Mouse (Mus musculus): ENCODE measurements around the gene Zfhx3.

The Zfhx3 gene

GRCm38 (mm10) chr8:108956416-108956815 is 1014.0 kb downstream of the Zfhx3 start:
- no peak for DNase-seq

GRCm38 (mm10) chr8:108962516-108962915 is 1020.1 kb downstream of the Zfhx3 start:
- DNase-seq: no peak

- no peak for DNase-seq
Measured at GRCm38 (mm10) chr8:108963181-108963580, 1020.7 kb downstream of the Zfhx3 start.

GRCm38 (mm10) chr8:108966041-108966440 is 1023.6 kb downstream of the Zfhx3 start:
- DNase-seq: no peak

GRCm38 (mm10) chr8:108973639-108974325 is 1031.3 kb downstream of the Zfhx3 start:
- peak; percentile 25 for DNase-seq

- DNase-seq: no peak
Measured at GRCm38 (mm10) chr8:108977693-108978361, 1035.4 kb downstream of the Zfhx3 start.

GRCm38 (mm10) chr8:108978362-108978750 is 1035.9 kb downstream of the Zfhx3 start:
- DNase-seq: no peak

GRCm38 (mm10) chr8:108984904-108985303 is 1042.5 kb downstream of the Zfhx3 start:
- DNase-seq: no peak

GRCm38 (mm10) chr8:108989841-108990240 is 1047.4 kb downstream of the Zfhx3 start:
- DNase-seq: no peak

GRCm38 (mm10) chr8:108990537-108990936 is 1048.1 kb downstream of the Zfhx3 start:
- no peak for DNase-seq

- DNase-seq: no peak
Measured at GRCm38 (mm10) chr8:108991395-108991794, 1049.0 kb downstream of the Zfhx3 start.

GRCm38 (mm10) chr8:108993718-108994117 is 1051.3 kb downstream of the Zfhx3 start:
- no peak for DNase-seq

- DNase-seq: no peak
Measured at GRCm38 (mm10) chr8:108994187-108994586, 1051.7 kb downstream of the Zfhx3 start.

GRCm38 (mm10) chr8:108994880-108995279 is 1052.4 kb downstream of the Zfhx3 start:
- no peak for DNase-seq

GRCm38 (mm10) chr8:108997334-108997733 is 1054.9 kb downstream of the Zfhx3 start:
- DNase-seq: no peak

GRCm38 (mm10) chr8:108999297-109000249 is 1057.1 kb downstream of the Zfhx3 start:
- DNase-seq: no peak

GRCm38 (mm10) chr8:109001031-109001430 is 1058.6 kb downstream of the Zfhx3 start:
- no peak for DNase-seq

GRCm38 (mm10) chr8:109001923-109002322 is 1059.5 kb downstream of the Zfhx3 start:
- no peak for DNase-seq

GRCm38 (mm10) chr8:109006986-109007385 is 1064.5 kb downstream of the Zfhx3 start:
- no peak for DNase-seq

Measured in right cerebral cortex, postnatal 25 days (tissue).